Mouse (Mus musculus) right cerebral cortex, postnatal 36 days (tissue): Measurements from ENCODE around the gene F10.

Experiments used
- DNase-seq, 2 experiments: peaks; one replicate each; pipeline ENCODE4 v3.0.0; 2022; ENCODE audit warnings: low spot score in 2 of 2, mixed read lengths in 1 of 2

F10 gene

DNA sequence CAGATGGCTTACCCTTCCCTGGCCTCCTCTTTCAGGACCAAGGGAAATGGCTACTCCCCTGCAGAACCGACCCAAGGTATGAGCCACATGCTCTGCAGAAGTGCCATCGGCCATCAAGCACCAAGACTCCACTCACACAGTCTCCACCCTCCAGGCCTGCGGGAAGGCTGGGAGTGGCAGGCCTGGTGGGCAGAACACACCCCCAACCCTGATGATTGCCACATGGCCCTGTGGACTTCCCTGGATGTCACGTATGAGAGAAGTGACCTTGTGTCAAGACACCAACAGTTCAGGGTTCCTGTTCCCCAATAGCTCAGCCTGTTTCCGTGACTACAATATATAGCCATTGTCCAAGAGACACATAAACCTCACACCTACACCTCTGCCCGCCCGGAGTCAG lies at the start of gene F10:
F10 (plus strand) TSS at position 294 of the 400 bp plus-strand sequence.
- no peak for DNase-seq

DNA sequence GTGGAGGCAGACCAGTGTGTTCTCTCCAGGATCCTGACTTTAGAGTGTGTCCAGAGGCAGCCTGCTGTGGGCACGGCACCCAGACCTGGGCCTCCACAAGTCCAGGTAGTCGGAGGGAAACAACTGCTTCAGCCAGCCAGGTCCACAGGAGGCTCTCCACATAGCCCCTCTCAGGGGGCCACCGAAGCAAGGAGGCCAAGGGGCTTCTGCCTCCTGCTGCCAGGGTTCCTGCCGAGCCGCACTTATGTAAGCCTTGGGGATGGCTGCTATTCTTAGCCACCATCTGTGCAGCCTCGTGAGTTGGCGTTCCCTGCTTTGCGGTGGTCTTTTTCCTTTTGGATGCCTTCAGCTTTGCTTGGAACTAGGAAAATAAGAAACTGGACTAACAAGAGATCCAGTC lies 49.5 kb upstream of the F10 start:
- peak; percentile 75 to 79 for DNase-seq

DNA sequence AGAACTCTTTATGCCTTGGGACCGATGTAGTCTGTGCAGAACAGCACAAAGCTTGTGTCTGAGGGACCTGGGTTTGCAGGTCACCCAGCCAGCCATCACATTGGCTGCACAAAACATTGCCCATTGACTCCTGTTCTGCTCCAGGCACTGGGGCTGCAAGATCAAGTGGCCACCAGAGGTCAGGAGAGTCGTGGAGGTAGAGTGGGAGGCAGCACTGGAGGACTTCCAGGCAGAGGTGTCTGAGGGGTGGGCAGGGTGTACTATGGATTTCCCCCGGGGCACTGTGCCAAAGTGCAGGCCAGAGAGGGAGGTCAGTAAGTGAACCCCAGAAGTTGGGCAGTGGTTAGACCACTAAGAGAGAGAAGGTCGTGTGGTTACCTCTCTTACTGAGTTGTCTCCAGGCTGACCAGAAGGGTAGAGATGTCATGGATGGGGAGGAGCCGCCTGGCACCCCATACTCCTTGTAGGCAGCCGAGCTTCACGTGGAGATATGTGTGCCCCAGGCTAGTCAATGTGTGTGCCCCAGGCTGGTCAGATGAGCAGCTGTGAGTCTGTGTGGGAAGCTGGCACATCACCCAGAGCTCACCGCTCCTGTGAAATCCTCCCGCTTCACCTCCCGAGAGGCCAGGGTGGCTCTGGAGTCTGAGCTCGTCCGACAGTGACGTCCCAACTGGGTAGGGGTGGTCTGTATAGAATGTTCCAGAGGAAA lies 48.2 kb upstream of the F10 start:
- no peak for DNase-seq

- DNase-seq, result no peak
Observed at GRCm38 (mm10) chr8:12991411-12991810, 45.7 kb upstream of the F10 start.

DNA sequence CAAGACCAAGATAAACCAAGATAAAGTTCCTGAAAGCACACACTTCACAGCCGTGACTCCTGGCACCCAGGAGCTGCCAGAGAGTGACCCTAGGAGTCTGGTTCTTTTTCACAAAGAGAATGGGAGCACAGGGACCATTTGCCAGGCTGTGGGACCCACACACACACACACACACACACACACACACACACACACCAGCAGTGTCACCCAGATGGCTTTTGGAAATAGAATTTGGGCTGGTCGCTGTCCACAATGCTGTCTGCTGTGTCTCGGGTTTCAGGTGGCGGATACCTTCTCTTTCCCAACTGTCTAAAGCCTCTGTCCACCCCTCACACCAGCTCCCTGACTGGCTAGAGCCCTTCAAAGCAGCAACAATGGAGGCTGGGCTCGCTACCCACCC lies 42.6 kb upstream of the F10 start:
- DNase-seq, result no peak

GRCm38 (mm10) chr8:12995481-12995880 lies 41.6 kb upstream of the F10 start:
- no peak for DNase-seq

- no peak for DNase-seq
Observed at GRCm38 (mm10) chr8:12996831-12997275, 40.3 kb upstream of the F10 start.

- DNase-seq, result no peak
Observed at GRCm38 (mm10) chr8:12998331-12998730, 38.8 kb upstream of the F10 start.

DNA sequence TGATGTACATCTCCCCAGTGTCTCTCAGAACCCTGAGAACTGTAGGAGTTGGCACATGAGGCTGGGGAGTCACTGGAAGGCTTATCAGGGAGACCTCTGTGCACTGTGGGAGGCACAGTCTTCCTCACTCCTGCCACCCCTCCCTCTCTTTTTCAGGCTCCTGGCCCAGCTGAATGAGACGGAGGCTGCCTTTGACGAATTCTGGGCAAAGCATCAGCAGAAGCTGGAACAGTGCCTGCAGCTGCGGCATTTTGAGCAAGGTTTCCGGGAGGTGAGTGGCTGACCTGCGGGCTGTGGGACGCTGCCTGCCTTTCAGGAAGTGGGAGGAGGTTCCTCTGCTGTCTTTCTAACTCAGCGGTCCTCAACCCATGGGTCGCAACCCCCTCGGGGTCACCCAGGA lies 37.3 kb upstream of the F10 start:
- DNase-seq, result no peak

GRCm38 (mm10) chr8:13007458-13007857 lies 29.6 kb upstream of the F10 start:
- DNase-seq, result no peak

- DNase-seq, result no peak
Observed at GRCm38 (mm10) chr8:13010313-13010712, 26.8 kb upstream of the F10 start.

- DNase-seq, result no peak
Observed at GRCm38 (mm10) chr8:13019560-13019959, 17.5 kb upstream of the F10 start.

DNA sequence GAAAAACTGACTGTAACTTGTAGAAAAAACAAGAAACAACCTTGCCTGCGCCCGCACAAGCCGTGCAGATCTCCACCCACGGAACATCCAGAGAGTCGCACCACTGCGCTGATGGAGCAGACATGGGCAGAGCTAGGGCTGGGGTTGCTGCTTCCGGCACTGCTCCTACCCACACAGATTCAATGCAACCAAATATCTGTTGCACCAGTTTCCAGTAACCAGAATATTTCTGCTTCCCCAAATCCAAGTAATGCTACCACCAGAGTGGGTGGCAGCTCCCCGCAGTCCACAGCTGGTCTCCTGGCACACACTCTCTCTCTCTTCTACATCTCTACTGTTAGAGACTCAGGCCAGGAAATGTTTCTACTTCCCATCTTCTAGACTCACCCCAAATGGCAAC lies 15.3 kb upstream of the F10 start:
- peak; percentile 41 to 63 for DNase-seq

- DNase-seq, result no peak
Observed at GRCm38 (mm10) chr8:13025487-13026224, 11.5 kb upstream of the F10 start, which contains the start of gene F7. Gene F7 (plus strand): TSS chr8:13026034.

GRCm38 (mm10) chr8:13027615-13028014 lies 9.5 kb upstream of the F10 start:
- DNase-seq, result no peak

DNA sequence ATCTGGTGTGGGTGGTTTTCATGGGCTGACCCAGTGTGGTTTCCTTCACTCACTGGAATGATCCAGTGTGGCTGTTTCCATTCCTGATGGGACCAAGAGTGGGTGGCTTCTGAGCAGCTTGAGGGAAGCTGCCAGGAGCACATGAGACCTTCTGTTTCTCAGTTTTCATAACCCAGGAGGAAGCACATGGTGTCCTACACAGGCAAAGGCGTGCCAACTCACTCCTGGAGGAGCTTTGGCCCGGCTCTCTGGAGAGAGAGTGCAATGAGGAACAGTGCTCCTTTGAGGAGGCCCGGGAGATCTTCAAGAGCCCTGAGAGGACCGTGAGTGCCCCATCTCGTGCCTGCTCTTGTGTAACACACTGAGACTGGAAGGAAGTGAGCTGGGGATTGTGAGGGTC lies 8.6 kb upstream of the F10 start:
- DNase-seq, result peak; percentile 66 to 86

DNA sequence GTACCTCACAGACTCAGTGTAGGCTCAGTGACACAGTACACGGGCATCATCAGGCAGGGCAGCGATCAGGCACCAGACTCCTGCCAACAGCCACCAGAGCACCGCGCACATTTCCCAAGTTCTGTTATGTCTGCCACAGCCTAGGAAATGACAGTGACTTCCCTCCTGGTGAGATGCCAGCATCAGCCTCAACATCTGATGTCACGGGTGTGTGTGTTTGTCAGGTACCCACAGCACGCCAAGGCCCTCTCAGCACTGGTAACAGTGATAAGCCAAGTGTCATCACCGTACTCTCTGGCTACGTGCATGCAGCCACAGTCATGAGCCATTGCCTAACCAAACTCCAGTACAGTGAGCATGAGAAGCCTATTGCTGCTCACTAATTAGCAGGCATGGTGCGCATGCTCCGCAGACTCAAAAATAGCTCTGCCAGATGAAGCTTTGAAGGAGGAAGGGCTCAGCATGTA lies 729 bp upstream of the F10 start:
- peak; percentile 32 to 36 for DNase-seq

DNA sequence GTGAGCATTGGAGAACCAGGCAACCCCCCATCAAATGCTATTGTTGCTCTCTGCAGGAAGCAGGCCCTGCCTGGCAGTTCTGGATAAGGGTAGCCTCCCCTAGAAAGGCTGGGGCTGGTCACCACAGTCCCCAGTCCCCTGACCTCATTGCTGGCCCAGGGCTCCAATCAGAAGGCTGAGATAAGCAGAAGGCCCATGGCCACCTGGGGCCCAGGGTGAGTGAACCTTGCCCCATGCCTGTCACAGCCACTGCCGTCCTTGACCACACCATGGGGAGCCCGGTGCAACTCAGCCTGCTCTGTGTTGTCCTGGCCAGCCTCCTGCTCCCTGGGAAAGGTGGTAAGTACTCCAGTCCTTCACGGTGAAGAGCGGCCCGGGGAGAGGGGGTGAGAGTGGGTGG lies 461 bp downstream of the F10 start:
- DNase-seq, result no peak

DNA sequence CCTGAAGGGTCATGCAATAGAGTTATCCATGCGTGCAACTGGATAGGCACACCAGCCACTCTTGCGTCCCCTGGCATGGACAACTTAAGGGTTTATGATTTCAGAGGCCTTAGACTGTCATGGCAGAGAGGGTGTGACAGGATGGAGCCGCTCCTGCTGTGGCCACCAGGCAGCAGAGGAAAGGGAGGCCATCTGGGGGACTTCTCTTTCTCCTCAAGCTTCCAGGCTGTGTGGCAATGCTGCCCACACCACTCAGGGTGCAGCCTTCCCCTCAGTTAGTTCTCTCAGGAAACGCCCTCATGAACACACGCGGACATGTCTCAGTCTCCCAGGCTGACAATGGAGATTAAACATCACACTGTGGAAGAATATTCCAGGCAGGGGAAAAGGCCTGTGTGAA lies 1.9 kb downstream of the F10 start:
- DNase-seq, result no peak

DNA sequence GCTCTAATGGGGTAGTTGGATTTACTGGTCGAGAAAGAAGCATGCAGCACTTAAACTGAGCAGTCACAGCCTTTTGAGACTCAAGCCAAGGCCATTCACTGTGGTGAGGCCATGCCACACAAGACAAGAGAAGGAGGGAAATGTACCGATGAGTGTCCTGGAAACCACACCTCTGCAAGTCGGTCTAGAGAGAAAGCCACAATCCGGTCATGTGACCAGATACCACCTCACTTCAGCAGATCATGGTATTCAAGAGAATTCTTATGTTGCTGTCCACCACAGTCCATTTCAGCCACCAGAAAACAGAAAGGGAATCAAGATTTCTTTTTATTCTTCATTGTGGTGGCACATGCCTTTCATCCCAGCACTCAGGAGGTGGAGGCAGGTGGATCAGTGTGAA lies 4.4 kb downstream of the F10 start:
- no peak for DNase-seq

DNA sequence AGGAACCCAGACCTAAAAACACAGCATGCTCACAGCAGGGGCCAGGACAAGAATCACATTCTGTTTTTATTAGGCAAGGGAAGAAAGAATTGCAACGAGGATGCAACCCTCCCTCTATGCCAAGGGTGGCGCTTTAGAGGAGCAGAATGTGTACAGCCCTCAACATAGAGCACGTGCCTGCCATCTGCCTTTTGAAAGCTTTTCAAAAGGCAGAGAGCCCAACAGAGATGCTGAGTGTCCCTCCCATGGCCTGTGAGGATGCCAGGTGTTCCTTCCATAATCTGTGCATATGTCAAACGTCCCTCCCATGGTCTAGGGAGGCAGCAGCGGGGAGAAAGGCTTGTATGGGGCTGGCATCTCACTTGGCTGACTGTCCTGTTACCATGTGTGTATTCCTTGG lies 10.5 kb downstream of the F10 start:
- DNase-seq, result no peak

DNA sequence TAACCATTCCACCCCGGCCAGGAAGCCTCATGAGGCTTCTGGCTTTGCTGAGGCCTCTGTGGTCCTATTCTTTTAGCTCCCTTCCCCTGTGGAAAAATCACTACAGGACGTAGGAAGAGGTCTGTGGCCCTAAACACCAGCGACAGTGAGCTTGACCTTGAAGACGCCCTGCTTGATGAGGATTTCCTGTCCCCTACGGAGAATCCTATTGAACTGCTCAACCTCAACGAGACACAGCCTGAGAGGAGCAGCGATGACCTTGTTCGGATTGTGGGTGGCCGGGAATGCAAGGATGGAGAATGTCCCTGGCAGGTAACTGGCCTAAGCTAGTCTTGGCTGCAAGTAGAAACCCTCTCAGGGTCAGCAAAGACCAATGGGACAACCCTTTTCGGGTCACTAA lies 13.4 kb downstream of the F10 start:
- no peak for DNase-seq

DNA sequence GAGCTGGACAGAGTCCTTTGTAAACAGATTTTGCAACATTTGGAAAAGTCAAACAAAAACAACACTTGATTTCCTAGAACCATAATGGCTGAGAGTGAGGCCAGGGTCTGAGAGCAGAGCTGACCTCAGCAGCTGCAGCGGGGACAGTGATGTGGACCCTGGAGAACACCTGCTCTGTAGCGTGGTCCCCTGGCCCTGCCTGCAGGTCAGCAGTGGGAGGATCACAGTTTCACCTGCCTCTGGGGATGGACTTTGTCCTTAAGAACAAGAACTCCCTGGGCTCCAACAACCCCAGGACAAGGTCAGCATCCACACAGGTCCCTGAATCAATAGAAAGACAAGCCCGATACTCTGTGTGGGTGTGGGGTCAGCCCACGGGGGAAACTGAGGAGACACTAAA lies 20.2 kb downstream of the F10 start:
- no peak for DNase-seq
